Comparison of ENCODE assay signal across 14 mouse cellular contexts in the genomic region with DNA sequence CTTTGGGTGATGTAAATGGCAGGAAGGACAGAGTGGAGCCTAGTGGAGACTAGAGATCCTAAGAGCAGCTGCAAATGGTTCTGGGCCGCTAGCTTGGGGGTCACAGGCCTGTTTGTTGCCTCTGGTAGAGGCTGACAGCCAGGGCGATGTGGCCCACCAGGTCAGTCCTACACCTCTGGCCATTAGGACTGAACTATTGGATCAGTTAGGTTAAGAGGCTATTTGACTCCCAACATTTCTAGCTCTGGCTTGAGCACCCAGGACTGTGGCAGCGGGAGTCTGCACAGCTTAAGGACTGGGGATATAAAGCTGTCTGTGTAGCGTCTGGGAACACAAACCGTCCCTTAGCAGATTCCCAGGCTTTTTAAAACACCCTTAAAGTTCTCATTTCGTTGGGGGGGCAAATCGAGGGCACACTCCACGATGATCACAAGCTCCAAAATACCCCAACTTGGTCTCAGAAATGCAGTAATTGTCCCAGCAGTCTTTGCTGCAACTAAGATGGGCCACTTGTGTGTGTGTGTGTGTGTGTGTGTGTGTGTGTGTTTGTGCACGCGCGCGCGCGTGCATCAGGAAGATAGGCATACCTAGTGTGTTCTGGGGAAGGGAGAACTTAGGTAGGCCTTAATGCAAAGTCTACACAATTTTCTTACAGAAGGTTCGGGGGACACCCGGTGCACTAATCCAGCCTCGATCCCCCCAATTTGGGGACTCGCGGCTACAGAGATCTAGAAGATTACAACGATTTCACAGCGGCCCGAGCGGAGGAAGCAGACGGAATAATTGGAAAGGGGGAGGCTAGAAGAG. TPM values are rescaled to one million over a fixed set of nuclear protein-coding genes. Genes with fewer than 3 reads are reported as not detected.
A peak's percentile ranks its signal among the peaks of the same experiment; 100 is the strongest.
DNase-seq lines count a peak whose midpoint lies in the region; ATAC-seq lines count a peak whose summit lies in the region.
"Had no signal": no experiment of that assay in that cellular context is flagged by ENCODE, and none has a peak within 500 bp of the region (broad histone marks: within the 10 kb centered on the region; RNA-seq: fewer than 3 reads in every experiment).

No protein-coding gene starts in this region.

- H3K4me2 ChIP-seq in neural tube, embryonic 11.5 days (ENCODE audit: low read depth), result peak overlapping the region; percentile 75
- H3K4me2 ChIP-seq in hindbrain, embryonic 12.5 days (replicated peaks), result peak overlapping the region; percentile 54
- peak overlapping the region; percentile 41 for H3K4me2 ChIP-seq in neural tube, embryonic 15.5 days
- H3K4me2 ChIP-seq: heart, embryonic 11.5 days had no signal

- peaks cover 55% of the 10 kb centered on the region for H3K4me1 ChIP-seq in neural tube, embryonic 11.5 days (ENCODE audit: control insufficient read depth, insufficient read depth, low read length)
- H3K4me1 ChIP-seq in hindbrain, embryonic 12.5 days, result peaks cover 58% of the 10 kb centered on the region
- H3K4me1 ChIP-seq in midbrain, embryonic 10.5 days, result peaks cover 99% of the 10 kb centered on the region
- H3K4me1 ChIP-seq in neural tube, embryonic 15.5 days, result peaks cover 36% of the 10 kb centered on the region

- no peak for ATAC-seq in neural tube, embryonic 11.5 days (ENCODE audit: insufficient read depth, low FRiP score, low TSS enrichment)
- ATAC-seq in hindbrain, embryonic 12.5 days (ENCODE audit: low FRiP score), result no peak
- ATAC-seq in neural tube, embryonic 15.5 days (ENCODE audit: low FRiP score), result no peak

- H3K27ac ChIP-seq in neural tube, embryonic 11.5 days (ENCODE audit: low read depth, low read length), result no peak overlapping the region
- no peak overlapping the region for H3K27ac ChIP-seq in hindbrain, embryonic 12.5 days
- H3K27ac ChIP-seq in midbrain, embryonic 10.5 days (replicated peaks), result peak overlapping the region; percentile 94
- H3K27ac ChIP-seq in neural tube, embryonic 15.5 days (replicated peaks), result no peak overlapping the region
- H3K27ac ChIP-seq: kidney, postnatal 0 days had no signal

- no peaks in the 10 kb centered on the region for H3K36me3 ChIP-seq in neural tube, embryonic 11.5 days (ENCODE audit: control insufficient read depth, insufficient read depth, low read length)
- H3K36me3 ChIP-seq in hindbrain, embryonic 12.5 days, result no peaks in the 10 kb centered on the region
- peaks cover 22% of the 10 kb centered on the region for H3K36me3 ChIP-seq in midbrain, embryonic 10.5 days
- H3K36me3 ChIP-seq in neural tube, embryonic 15.5 days, result no peaks in the 10 kb centered on the region

- under 1% methylated on average over 24 of the region's 24 CpGs for WGBS in neural tube, embryonic 11.5 days
- WGBS in hindbrain, embryonic 12.5 days, result 2% methylated on average over 24 of the region's 24 CpGs
- under 1% methylated on average over 24 of the region's 24 CpGs for WGBS in midbrain, embryonic 10.5 days
- 4% methylated on average over 24 of the region's 24 CpGs for WGBS in neural tube, embryonic 15.5 days

- H3K9me3 ChIP-seq in neural tube, embryonic 11.5 days (ENCODE audit: control insufficient read depth, low read length), result no peaks in the 10 kb centered on the region
- no peaks in the 10 kb centered on the region for H3K9me3 ChIP-seq in hindbrain, embryonic 12.5 days (replicated peaks)
- H3K9me3 ChIP-seq in midbrain, embryonic 10.5 days (replicated peaks), result no peaks in the 10 kb centered on the region
- no peaks in the 10 kb centered on the region for H3K9me3 ChIP-seq in neural tube, embryonic 15.5 days (replicated peaks)

- H3K4me3 ChIP-seq in neural tube, embryonic 11.5 days (ENCODE audit: low read depth, low read length), result peak overlapping the region; percentile 55
- H3K4me3 ChIP-seq in hindbrain, embryonic 12.5 days, result peak overlapping the region; percentile 40
- peak overlapping the region; percentile 68 for H3K4me3 ChIP-seq in midbrain, embryonic 10.5 days
- peak overlapping the region; percentile 27 for H3K4me3 ChIP-seq in neural tube, embryonic 15.5 days (replicated peaks)

- peaks cover 87% of the 10 kb centered on the region for H3K27me3 ChIP-seq in neural tube, embryonic 11.5 days (ENCODE audit: control insufficient read depth, insufficient read depth, low read length)
- H3K27me3 ChIP-seq in hindbrain, embryonic 12.5 days, result peaks cover 99% of the 10 kb centered on the region
- peaks cover 100% of the 10 kb centered on the region for H3K27me3 ChIP-seq in midbrain, embryonic 10.5 days (ENCODE audit: low read depth, poor library complexity, severe bottlenecking)
- H3K27me3 ChIP-seq in neural tube, embryonic 15.5 days (replicated peaks), result peaks cover 96% of the 10 kb centered on the region

- H3K9ac ChIP-seq in neural tube, embryonic 11.5 days (ENCODE audit: low read length), result peak overlapping the region; percentile 85
- H3K9ac ChIP-seq in hindbrain, embryonic 12.5 days, result peak overlapping the region; percentile 64; the same call in 1 of the 2 replicates
- no peak overlapping the region for H3K9ac ChIP-seq in neural tube, embryonic 15.5 days (replicated peaks)

- peak; percentile 43 for DNase-seq in neural tube, embryonic 11.5 days (ENCODE audit: low spot score)
- DNase-seq in neural tube, embryonic 10.5 days (ENCODE audit: extremely low spot score, low spot score), result no peak
- DNase-seq in midbrain, embryonic 10.5 days (ENCODE audit: low spot score), result peak; percentile 54
- no peak for DNase-seq in heart, adult 18-20 months
- no peak for DNase-seq in frontal cortex, postnatal 10 days (ENCODE audit: low spot score in 2 of 2)
- DNase-seq in c-Kit-positive CD71-positive TER-119-positive erythroid progenitor cells, embryonic 14.5 days (ENCODE audit: low spot score), result no peak
- DNase-seq: adrenal gland, postnatal 14 days had no signal

RNA-seq across cellular contexts. Expression of gene Pax7, which starts 2.5 kb away (rescaled TPM):
- 3.4 and 3.8 TPM in 2 replicates for polyA plus RNA-seq in neural tube, embryonic 11.5 days (2014; fragmentation: Nextera tagmentation; extraction: Ambion mirVana)
- polyA plus RNA-seq in hindbrain, embryonic 12.5 days (2016; fragmentation: Nextera tagmentation; extraction: Ambion mirVana), result 1.1 and 1.6 TPM in 2 replicates
- 1.3 and 1.8 TPM in 2 replicates for polyA plus RNA-seq in midbrain, embryonic 10.5 days (2016; fragmentation: Nextera tagmentation; extraction: Ambion mirVana)
- polyA plus RNA-seq in neural tube, embryonic 15.5 days (2015; fragmentation: Nextera tagmentation; extraction: Ambion mirVana), result 0.14 and 0.17 TPM in 2 replicates
- not detected for total RNA-seq in heart, adult 18-20 months (2021)
- total RNA-seq: adrenal gland, postnatal 14 days; common myeloid progenitor, adult 5-6 weeks; megakaryocyte, adult 5-6 weeks had no signal
- polyA plus RNA-seq: kidney, postnatal 0 days; liver, embryonic 16.5 days had no signal

Comparison
In these comparisons a context has a peak if more than half of its experiments do, and no peak if none do; other contexts are left out.
1. DNase-seq: peak in neural tube, embryonic 11.5 days (single experiment) and midbrain, embryonic 10.5 days (single experiment); none in neural tube, embryonic 10.5 days (single experiment), heart, adult 18-20 months (0 of 2), frontal cortex, postnatal 10 days (0 of 2) and c-Kit-positive CD71-positive TER-119-positive erythroid progenitor cells, embryonic 14.5 days (single experiment).
2. Peak in every context shown above with its lines, with median percentiles within 50 percentile points of each other: H3K4me2 ChIP-seq and H3K4me3 ChIP-seq.